Mouse (Mus musculus) E14TG2a.4 (cell line): ENCODE results near the gene 4930412O13Rik.

ENCODE experiments used
- CTCF ChIP-seq: conservative IDR thresholded peaks from 2 replicates; pipeline ENCODE4 v1.5.1; 2014; ENCODE audit warnings: low read length
- NANOG ChIP-seq: IDR thresholded peaks from 2 replicates; pipeline ENCODE4 v1.6.1; 2014; ENCODE audit warnings: borderline replicate concordance, low read length, mixed read lengths
- POU5F1 ChIP-seq: IDR thresholded peaks from 2 replicates; pipeline ENCODE4 v1.6.1; 2014; ENCODE audit warnings: low read length, borderline replicate concordance

DNA sequence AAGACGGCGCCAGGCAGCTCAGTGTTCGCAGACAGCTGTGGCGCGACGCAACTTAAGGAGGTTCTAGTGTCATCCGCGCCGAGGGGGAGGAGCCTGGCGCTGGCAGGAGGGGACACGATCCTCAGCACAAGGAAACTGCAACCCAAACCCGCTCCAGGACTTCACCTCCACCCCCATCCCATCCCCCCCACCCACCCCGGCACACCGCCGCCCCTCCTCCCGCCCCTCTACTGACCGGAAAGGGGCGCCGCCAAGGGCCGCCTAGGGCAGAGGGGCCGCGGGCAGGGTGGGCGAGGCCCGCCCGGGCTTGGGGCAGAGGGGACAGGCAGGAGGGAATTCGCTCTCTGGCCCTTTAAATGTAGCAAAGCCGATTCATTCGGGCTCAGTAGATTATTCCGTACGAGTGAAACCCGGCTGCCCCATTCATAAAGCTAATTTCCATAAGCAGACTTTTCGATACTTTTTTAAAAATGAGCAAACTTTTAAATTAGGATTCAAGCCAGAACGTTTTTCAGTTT, 2.4 kb upstream of the 4930412O13Rik start:
- TF ChIP-seq CTCF = no peak
- TF ChIP-seq NANOG = no peak
- no peak for TF ChIP-seq POU5F1
